Mouse (Mus musculus) lung, embryonic 14.5 days (tissue): Measurements from ENCODE around the gene Tent5b. TPM values are rescaled to one million over a fixed set of nuclear protein-coding genes. Genes with fewer than 3 reads are reported as not detected.

Experiments used
- ATAC-seq: fragments of 200-750 bp; cut with Nextera tagmentation; 2 replicates; pipeline ENCODE4 v1.8.0; 2017; ENCODE audit warnings: mild to moderate bottlenecking, moderate TSS enrichment, moderate library complexity; ENCODE audit not compliant: insufficient read depth
- DNase-seq: peaks from one replicate; pipeline ENCODE4 v3.0.0-alpha.2; 2015
- H3K27ac ChIP-seq: fragments of 300-500 bp; sonication (generic); 2 replicates; pipeline ENCODE4 v1.5.1; 2014; ENCODE audit warnings: low read depth, mild to moderate bottlenecking, moderate library complexity
- H3K27me3 ChIP-seq: fragments of 300-500 bp; sonication (generic); 2 replicates; pipeline ENCODE4 v1.6.1; 2014; ENCODE audit warnings: low read length, control low read depth; ENCODE audit not compliant: insufficient read depth
- H3K36me3 ChIP-seq: fragments of 300-500 bp; sonication (generic); 2 replicates; pipeline ENCODE4 v1.6.1; 2014; ENCODE audit warnings: control low read depth; ENCODE audit not compliant: insufficient read depth
- H3K4me1 ChIP-seq: fragments of 300-500 bp; sonication (generic); 2 replicates; pipeline ENCODE4 v1.6.1; 2014; ENCODE audit warnings: antibody characterized with exemption, control low read depth; ENCODE audit not compliant: insufficient read depth
- H3K4me2 ChIP-seq: fragments of 300-500 bp; sonication (generic); 2 replicates; pipeline ENCODE4 v1.6.1; 2014; ENCODE audit warnings: mild to moderate bottlenecking
- H3K4me3 ChIP-seq: fragments of 300-500 bp; sonication (generic); 2 replicates; pipeline ENCODE4 v1.5.1; 2014; ENCODE audit warnings: low read depth, low read length
- H3K9ac ChIP-seq: fragments of 300-500 bp; sonication (generic); 2 replicates; pipeline ENCODE4 v1.6.1; 2014
- H3K9me3 ChIP-seq: fragments of 300-500 bp; sonication (generic); 2 replicates; pipeline ENCODE4 v1.6.1; 2016; ENCODE audit warnings: low read depth, low read length, control low read depth
- CTCF ChIP-seq: IDR thresholded peaks from 2 replicates; pipeline ENCODE4 v1.5.1; 2016; ENCODE audit warnings: antibody characterized with exemption, low read depth
- WGBS: fragments of 180-500 bp; shearing (Covaris S2); extraction: QIAGEN DNeasy Blood & Tissue Kit; methylation state at CpG from one replicate; pipeline ENCODE4 v1.1.7; 2014; 5-methylcytosine and 5-hydroxymethylcytosine counted together
- polyA plus RNA-seq: library from polyadenylated mRNA; unstranded; fragments of >200 nt; fragmentation: Nextera tagmentation; extraction: Ambion mirVana; gene quantifications from 2 replicates; pipeline ENCODE4 v1.2.1, GENCODE M21; 2014

The Tent5b gene
- polyA plus RNA-seq, 1 experiment from 2014 or later = 0.41 TPM

GRCm38 (mm10) chr4:133482479-133482878 lies 2.5 kb downstream of the Tent5b start:
- ATAC-seq (no peak), DNase-seq (no peak)
- H3K27me3 ChIP-seq = peaks cover 29% of the 10 kb centered on the region
- no peaks in the 10 kb centered on the region for H3K36me3 ChIP-seq
- H3K4me3 ChIP-seq = no peak overlapping the region
- TF ChIP-seq CTCF = no peak
- H3K9ac ChIP-seq = no peak overlapping the region
- WGBS = 74% methylated on average over 3 of the region's 3 CpGs
- peaks cover 2% of the 10 kb centered on the region; the same call in 1 of the 2 replicates for H3K4me1 ChIP-seq
- no peak overlapping the region for H3K4me2 ChIP-seq
- no peak overlapping the region for H3K27ac ChIP-seq
- H3K9me3 ChIP-seq = no peaks in the 10 kb centered on the region

DNA sequence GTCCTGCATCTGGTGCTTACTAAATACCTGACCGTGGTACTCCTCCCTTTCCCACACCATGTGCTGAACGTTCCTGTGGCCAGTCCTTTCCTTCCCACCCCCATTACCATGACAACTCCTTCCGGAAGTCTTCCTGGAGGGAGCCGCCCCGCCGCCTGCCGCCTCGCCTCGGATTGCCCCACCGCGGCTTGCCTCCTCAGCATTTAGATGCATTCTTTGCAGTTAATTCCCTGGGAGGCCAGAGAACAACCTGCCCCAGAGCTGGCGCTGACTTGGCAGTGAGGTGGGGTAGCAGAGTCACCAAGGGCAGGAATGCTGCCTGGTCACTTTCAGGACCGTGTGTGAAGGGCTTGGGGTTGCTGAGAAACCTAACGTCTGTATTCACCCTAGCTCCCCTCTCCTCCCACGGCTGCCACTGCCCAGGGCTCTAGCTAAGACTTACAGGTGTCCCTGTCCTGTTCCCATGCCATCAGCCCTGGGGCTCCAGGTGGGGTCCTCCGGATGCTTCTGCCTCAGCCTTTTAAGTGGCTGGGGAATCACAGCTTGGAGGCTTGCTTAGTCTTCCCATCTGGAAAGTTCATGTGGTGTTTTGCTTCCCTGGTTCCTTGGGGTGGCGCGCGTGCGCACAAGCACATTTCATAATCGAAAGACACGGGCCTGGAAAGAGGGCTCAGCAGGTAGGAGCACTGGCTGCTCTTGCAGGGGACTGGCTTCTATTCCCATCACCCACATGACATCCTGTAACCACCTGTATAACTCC lies 4.5 kb downstream of the Tent5b start:
- peak; percentile 58 for DNase-seq

DNA sequence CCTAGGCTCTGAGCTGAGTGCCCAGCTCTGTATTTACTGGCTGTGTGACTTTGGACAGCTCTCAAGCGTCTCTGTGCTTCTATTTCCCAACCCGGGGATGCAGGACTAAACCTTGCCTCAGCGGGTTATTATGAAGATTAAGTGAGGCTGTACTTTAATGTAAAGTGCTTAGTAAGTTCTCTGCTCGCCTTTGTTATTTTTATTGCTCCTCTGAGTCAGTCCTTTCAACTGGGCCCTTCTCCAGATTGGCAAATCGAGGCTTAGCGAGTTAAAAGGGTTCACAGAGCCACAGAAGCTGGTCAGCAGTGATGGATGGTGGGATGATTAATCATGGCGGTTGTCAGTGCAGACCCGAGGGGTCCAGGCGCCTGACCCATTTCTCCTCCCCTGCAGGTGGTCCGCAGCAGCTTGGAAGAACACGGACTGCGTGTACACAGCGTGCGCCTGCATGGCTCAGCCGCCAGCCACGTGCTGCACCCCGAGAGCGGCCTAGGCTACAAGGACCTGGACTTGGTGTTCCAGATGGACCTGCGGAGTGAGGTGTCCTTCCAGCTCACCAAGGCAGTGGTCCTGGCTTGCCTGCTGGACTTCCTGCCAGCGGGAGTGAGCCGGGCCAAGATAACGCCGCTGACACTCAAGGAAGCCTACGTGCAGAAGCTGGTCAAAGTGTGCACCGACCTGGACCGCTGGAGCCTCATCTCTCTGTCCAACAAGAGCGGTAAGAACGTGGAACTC lies 5.9 kb downstream of the Tent5b start:
- H3K27ac ChIP-seq = no peak overlapping the region
- no peak for DNase-seq
- no peaks in the 10 kb centered on the region for H3K36me3 ChIP-seq
- no peak for ATAC-seq
- H3K9ac ChIP-seq = no peak overlapping the region
- no peaks in the 10 kb centered on the region for H3K9me3 ChIP-seq
- peaks cover 2% of the 10 kb centered on the region for H3K4me1 ChIP-seq
- WGBS = 76% methylated on average over 28 of the region's 28 CpGs
- H3K27me3 ChIP-seq = peaks cover 14% of the 10 kb centered on the region; the same call in 1 of the 2 replicates
- H3K4me2 ChIP-seq = no peak overlapping the region
- no peak for TF ChIP-seq CTCF
- no peak overlapping the region for H3K4me3 ChIP-seq

More for the DNA sequence above, 4.5 kb downstream of the Tent5b start:
- Histone ChIP-seq H3K4me3 (no peak overlapping the region), H3K9me3 (no peaks in the 10 kb centered on the region), H3K27ac (no peak overlapping the region; the same call in 1 of the 2 replicates), H3K27me3 (peaks cover 23% of the 10 kb centered on the region), H3K9ac (no peak overlapping the region), H3K4me1 (peaks cover 2% of the 10 kb centered on the region), H3K4me2 (peak overlapping the region; percentile 45), H3K36me3 (no peaks in the 10 kb centered on the region)
- no peak for TF ChIP-seq CTCF
- WGBS = 12% methylated on average over 22 of the region's 22 CpGs
- no peak for ATAC-seq

DNA sequence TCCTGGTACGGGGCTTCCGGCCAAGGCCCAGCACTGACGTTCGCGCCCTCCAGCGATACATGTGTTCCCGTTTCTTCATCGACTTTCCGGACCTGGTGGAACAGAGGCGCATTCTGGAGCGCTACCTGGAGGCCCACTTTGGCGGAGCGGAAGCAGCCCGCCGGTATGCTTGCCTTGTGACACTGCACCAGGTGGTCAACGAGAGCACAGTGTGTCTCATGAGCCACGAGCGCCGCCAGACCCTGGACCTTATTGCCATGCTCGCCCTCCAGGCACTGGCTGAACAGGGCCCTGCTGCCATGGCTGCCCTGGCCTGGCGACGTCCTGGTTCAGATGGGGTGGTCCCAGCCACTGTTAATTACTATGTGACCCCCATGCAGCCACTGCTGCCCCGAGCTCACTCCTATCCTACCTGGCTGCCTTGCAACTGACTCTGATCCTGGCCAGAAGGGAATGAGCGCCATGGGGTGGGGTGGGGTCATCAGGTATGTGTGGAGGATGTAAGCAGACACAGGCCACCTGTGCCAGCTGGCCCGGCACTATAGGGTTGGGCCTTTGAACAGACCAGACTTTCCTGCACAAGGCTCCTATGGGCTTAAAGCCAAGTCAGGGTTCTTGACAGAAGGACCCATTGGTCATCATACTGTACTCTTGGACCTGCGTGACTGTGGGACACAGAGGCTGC lies 6.9 kb downstream of the Tent5b start:
- Histone ChIP-seq H3K9ac (no peak overlapping the region), H3K4me2 (no peak overlapping the region), H3K9me3 (no peaks in the 10 kb centered on the region), H3K36me3 (no peaks in the 10 kb centered on the region), H3K27ac (no peak overlapping the region), H3K27me3 (peaks cover 5% of the 10 kb centered on the region; the same call in 1 of the 2 replicates), H3K4me3 (no peak overlapping the region), H3K4me1 (peaks cover 2% of the 10 kb centered on the region)
- ATAC-seq = no peak
- DNase-seq = no peak
- 88% methylated on average over 26 of the region's 26 CpGs for WGBS
- TF ChIP-seq CTCF = no peak

DNA sequence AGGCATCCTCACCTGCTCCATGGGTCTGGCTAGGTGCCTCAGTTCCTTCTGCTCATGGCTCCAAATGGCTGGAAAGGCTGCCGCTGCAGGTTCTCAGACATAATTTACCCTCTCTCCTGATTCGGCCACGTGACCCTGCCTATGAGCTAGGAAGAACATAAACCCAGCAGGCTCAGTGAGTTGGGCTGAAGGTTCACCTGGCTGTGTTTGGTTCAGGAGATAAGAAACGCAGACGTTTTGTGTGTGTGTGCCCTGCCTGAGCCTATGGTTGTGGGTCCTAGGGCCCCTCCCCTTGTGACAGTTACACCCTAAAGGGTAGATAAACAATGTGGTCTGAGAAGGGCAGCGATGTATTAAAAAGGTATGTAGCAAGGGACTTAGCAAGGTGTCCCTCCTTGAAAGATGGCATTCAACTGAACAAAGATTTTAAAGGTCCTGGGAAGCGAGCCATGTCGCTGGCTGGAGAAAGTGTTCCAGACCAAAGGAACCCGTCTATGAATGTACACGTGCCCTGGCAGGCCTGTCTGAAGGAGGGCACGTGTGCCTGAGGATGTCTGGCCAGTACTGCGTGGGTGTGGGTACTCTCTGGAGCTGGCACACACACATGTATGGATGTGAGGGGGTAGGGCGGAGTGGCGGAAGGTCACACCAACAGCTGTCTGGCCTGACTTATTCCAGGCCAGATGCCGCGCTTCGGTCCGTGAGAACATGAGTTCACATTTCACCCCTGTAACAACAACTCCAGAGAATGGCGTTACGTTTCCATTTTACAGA lies 8.9 kb downstream of the Tent5b start:
- DNase-seq = no peak
- Histone ChIP-seq H3K27ac (peak overlapping the region; percentile 36; the same call in 1 of the 2 replicates), H3K9me3 (no peaks in the 10 kb centered on the region), H3K4me1 (peaks cover 2% of the 10 kb centered on the region), H3K4me2 (no peak overlapping the region), H3K9ac (no peak overlapping the region; the same call in 1 of the 2 replicates), H3K4me3 (no peak overlapping the region), H3K27me3 (no peaks in the 10 kb centered on the region), H3K36me3 (no peaks in the 10 kb centered on the region)
- WGBS = 68% methylated on average over 20 of the region's 20 CpGs
- no peak for ATAC-seq
- TF ChIP-seq CTCF = no peak

DNA sequence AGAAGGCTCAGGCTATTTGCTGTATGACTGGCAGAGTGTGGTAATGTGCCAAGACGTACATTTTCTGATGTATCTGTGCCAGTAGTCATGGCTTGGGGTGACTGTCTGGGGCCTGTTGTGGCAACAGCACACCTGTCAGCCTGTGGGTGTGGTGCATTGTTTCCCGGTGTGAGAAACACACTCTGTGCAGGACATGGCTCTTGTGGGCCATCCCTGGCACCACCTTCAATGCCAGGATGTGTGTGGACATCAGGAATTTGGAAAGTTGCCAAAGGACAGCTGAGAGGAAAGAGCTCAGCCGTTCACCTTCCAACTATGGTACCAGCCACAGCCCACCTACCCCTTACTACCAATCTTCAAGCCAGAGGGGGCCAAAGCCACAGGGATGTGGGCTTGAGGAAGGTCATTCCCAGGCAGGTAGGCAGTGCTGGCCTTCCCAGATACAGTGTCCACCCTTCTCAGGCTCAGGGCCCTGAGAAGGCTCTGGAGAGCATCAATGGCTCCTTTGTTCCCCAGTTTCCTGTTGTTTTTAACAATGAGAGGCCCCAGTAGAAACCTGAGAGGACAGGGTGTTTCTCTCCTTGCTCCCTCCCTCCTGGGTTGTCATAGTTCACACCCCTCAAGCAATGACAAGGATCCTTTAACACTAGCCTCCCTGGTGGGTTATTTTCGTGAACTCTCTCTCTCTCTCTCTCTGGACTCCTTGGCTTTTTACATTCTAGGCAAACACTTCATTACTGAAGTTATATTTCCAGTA lies 9.7 kb downstream of the Tent5b start:
- peaks cover 2% of the 10 kb centered on the region; the same call in 1 of the 2 replicates for H3K27me3 ChIP-seq
- peaks cover 2% of the 10 kb centered on the region; the same call in 1 of the 2 replicates for H3K4me1 ChIP-seq
- WGBS = 43% methylated on average over 4 of the region's 4 CpGs
- no peak overlapping the region for H3K4me2 ChIP-seq
- no peak for TF ChIP-seq CTCF
- H3K9me3 ChIP-seq = no peaks in the 10 kb centered on the region
- no peak overlapping the region for H3K9ac ChIP-seq
- no peak overlapping the region for H3K4me3 ChIP-seq
- no peak for ATAC-seq
- peak overlapping the region; percentile 36; the same call in 1 of the 2 replicates for H3K27ac ChIP-seq
- H3K36me3 ChIP-seq = no peaks in the 10 kb centered on the region
- DNase-seq = peak; percentile 48
